Mouse (Mus musculus): ENCODE measurements around the gene Chat. TPM values are rescaled to one million over a fixed set of nuclear protein-coding genes. Genes with fewer than 3 reads are reported as not detected.
"Not testable (repeated sequence)": the region's sequence is repeated elsewhere in the genome, so short reads cannot be mapped to it uniquely, and the experiment has no call there.

Chat gene
- total and polyA plus RNA-seq, 3 experiments, result 0.22 TPM; not detected in 2

GRCm38 (mm10) chr14:32410084-32410483 is 55.7 kb downstream of the Chat start:
- Histone ChIP-seq H3K4me3 (ENCODE audit: low read depth, low read length) (no peak overlapping the region), H3K9me3 (replicated peaks) (no peaks in the 10 kb centered on the region), H3K36me3 (replicated peaks) (no peaks in the 10 kb centered on the region), H3K4me1 (ENCODE audit: insufficient read depth, low read depth, low read length) (no peaks in the 10 kb centered on the region), H3K27me3 (ENCODE audit: insufficient read depth, low read length) (peaks cover 3% of the 10 kb centered on the region; the same call in 1 of the 2 replicates)
- TF ChIP-seq GATA2 (IDR thresholded peaks at IDR 0.05; ENCODE audit: borderline replicate concordance, low read depth, low read length) (no peak), POLR2AphosphoS5 (IDR thresholded peaks at IDR 0.05; ENCODE audit: insufficient replicate concordance, low read depth, low read length) (no peak), CTCF (IDR thresholded peaks at IDR 0.05; ENCODE audit: low read depth, low read length) (no peak), GATA1 (IDR thresholded peaks at IDR 0.05; ENCODE audit: borderline replicate concordance, low read length) (no peak), TAL1 (conservative IDR thresholded peaks at IDR 0.05; ENCODE audit: low read depth, low read length) (no peak)
- no peak for DNase-seq (ENCODE audit: low spot score)
- ATAC-seq (ENCODE audit: extremely low read depth, insufficient number of reproducible peaks, low FRiP score, poor library complexity, severe bottlenecking), result no peak

DNA sequence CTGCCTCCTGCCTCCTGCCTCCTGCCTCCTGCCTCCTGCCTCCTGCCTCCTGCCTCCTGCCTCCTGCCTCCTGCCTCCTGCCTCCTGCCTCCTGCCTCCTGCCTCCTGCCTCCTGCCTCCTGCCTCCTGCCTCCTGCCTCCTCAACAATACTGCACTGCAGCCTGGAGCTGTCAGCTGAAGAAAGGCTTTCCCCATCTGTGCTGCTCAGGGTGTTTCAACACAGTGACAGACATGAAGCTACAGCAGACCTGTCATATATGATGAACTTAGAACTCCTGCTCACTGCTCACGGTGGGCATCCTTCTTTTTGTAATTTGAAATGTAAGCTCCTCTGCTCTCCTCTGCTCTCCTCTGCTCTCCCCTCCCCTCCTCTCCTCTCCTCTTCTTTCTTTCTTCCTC is 60.4 kb downstream of the Chat start:
- DNase-seq (ENCODE audit: low spot score); H3K36me3 ChIP-seq (replicated peaks); ATAC-seq (ENCODE audit: extremely low read depth, insufficient number of reproducible peaks, low FRiP score, poor library complexity, severe bottlenecking); H3K4me1 ChIP-seq (ENCODE audit: insufficient read depth, low read depth, low read length); H3K27me3 ChIP-seq (ENCODE audit: insufficient read depth, low read length); H3K4me3 ChIP-seq (ENCODE audit: low read depth, low read length); H3K9me3 ChIP-seq (replicated peaks): not testable (repeated sequence)

DNA sequence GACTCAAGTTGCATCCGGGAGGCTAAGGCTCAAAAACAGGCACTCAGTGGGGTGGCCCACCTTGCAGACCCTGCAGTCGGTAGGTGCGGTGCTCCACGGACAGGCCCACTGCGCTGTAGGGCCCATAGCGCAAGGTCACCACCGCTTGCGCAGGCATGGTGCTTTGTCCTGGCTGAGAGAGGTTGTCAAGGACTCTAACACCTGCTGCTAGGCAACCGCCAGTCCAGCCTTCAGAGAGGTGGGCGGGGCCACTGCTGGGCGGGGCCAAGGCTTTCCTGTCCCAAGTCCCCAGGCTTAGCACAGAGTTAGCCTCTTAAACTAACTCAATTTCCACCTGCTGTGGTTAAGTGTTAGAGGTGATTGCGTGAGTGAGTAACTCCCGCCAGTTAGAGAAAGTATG is 77.6 kb downstream of the Chat start, which contains the start of gene 1700024G13Rik:
1700024G13Rik (minus strand) TSS at position 196 of the 400 bp plus-strand sequence.
- Histone ChIP-seq H3K4me3 (ENCODE audit: low read depth, low read length) (no peak within 1 kb of the TSS), H3K9me3 (replicated peaks) (no peaks in the 10 kb centered on the region), H3K4me1 (ENCODE audit: insufficient read depth, low read depth, low read length) (no peaks in the 10 kb centered on the region; the same call in 1 of the 2 replicates), H3K27me3 (ENCODE audit: insufficient read depth, low read length) (peaks cover 15% of the 10 kb centered on the region), H3K36me3 (replicated peaks) (no peaks in the 10 kb centered on the region)
- ATAC-seq (ENCODE audit: extremely low read depth, insufficient number of reproducible peaks, low FRiP score, poor library complexity, severe bottlenecking) (no peak), DNase-seq (ENCODE audit: low spot score) (no peak)
- TF ChIP-seq GATA1 (IDR thresholded peaks at IDR 0.05; ENCODE audit: borderline replicate concordance, low read length) (no peak), TAL1 (conservative IDR thresholded peaks at IDR 0.05; ENCODE audit: low read depth, low read length) (no peak), POLR2AphosphoS5 (IDR thresholded peaks at IDR 0.05; ENCODE audit: insufficient replicate concordance, low read depth, low read length) (no peak)

DNA sequence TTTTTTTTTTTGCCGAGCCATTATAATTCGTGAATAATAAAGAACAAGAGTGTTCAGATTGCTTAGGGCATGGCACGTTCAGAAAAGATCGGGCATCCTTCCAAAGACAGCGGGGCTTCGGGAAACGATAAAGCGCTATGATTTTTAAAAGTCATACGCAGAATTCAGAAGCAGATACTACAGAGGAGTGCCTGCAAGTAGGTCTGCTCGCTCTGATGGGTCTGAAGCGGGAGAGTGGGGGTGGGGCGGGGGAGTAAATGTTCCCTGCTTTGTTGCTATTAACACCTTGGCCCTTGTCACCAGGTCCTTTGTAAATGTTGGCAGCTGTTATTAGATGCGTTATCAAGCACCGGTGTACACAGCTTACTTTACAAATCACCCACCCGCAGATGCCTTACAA is 84.2 kb downstream of the Chat start:
- ATAC-seq (ENCODE audit: extremely low read depth, insufficient number of reproducible peaks, low FRiP score, poor library complexity, severe bottlenecking) (no peak), DNase-seq (ENCODE audit: low spot score) (no peak)
- TF ChIP-seq POLR2AphosphoS5 (IDR thresholded peaks at IDR 0.05; ENCODE audit: insufficient replicate concordance, low read depth, low read length) (no peak), GATA1 (IDR thresholded peaks at IDR 0.05; ENCODE audit: borderline replicate concordance, low read length) (no peak), CTCF (IDR thresholded peaks at IDR 0.05; ENCODE audit: low read depth, low read length) (no peak), TAL1 (conservative IDR thresholded peaks at IDR 0.05; ENCODE audit: low read depth, low read length) (no peak), GATA2 (IDR thresholded peaks at IDR 0.05; ENCODE audit: borderline replicate concordance, low read depth, low read length) (no peak)
- Histone ChIP-seq H3K4me1 (ENCODE audit: insufficient read depth, low read depth, low read length) (no peaks in the 10 kb centered on the region), H3K9me3 (replicated peaks) (no peaks in the 10 kb centered on the region), H3K36me3 (replicated peaks) (no peaks in the 10 kb centered on the region), H3K4me3 (ENCODE audit: low read depth, low read length) (no peak overlapping the region), H3K27me3 (ENCODE audit: insufficient read depth, low read length) (peaks cover 9% of the 10 kb centered on the region; the same call in 1 of the 2 replicates)

- H3K4me3 ChIP-seq (ENCODE audit: low read depth, low read length), result no peak overlapping the region
- DNase-seq (ENCODE audit: low spot score) (no peak), ATAC-seq (ENCODE audit: extremely low read depth, insufficient number of reproducible peaks, low FRiP score, poor library complexity, severe bottlenecking) (no peak)
- peaks cover 6% of the 10 kb centered on the region; the same call in 1 of the 2 replicates for H3K27me3 ChIP-seq (ENCODE audit: insufficient read depth, low read length)
- no peaks in the 10 kb centered on the region for H3K9me3 ChIP-seq (replicated peaks)
- H3K4me1 ChIP-seq (ENCODE audit: insufficient read depth, low read depth, low read length), result no peaks in the 10 kb centered on the region
- no peaks in the 10 kb centered on the region for H3K36me3 ChIP-seq (replicated peaks)
- TF ChIP-seq TAL1 (conservative IDR thresholded peaks at IDR 0.05; ENCODE audit: low read depth, low read length) (no peak), POLR2AphosphoS5 (IDR thresholded peaks at IDR 0.05; ENCODE audit: insufficient replicate concordance, low read depth, low read length) (no peak), GATA2 (IDR thresholded peaks at IDR 0.05; ENCODE audit: borderline replicate concordance, low read depth, low read length) (no peak), GATA1 (IDR thresholded peaks at IDR 0.05; ENCODE audit: borderline replicate concordance, low read length) (no peak), CTCF (IDR thresholded peaks at IDR 0.05; ENCODE audit: low read depth, low read length) (no peak)
These were observed 84.7 kb downstream of the Chat start for GRCm38 (mm10) chr14:32381066-32381465.

DNA sequence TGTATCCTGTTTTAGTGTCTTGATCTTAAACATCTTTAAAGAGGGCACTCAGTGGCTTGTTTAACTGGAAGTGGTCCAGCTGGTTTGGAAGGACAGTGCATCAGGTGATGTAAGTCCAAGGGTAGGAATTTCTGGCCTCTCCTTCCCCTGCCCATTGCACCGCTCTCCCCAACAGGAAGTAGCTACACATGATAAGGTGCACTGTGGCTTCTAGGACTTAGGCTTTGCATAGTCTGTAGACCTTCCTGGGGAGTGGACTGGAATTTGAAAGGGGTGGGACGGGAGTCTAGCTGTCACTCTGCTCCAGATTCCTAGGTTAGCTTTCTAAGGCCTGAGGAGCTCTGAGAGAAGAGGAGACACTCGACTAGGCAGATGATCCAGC is 85.7 kb downstream of the Chat start:
- peaks cover 2% of the 10 kb centered on the region; the same call in 1 of the 2 replicates for H3K27me3 ChIP-seq (ENCODE audit: insufficient read depth, low read length)

More for the DNA sequence above, 85.7 kb downstream of the Chat start:
- ATAC-seq (ENCODE audit: extremely low read depth, insufficient number of reproducible peaks, low FRiP score, poor library complexity, severe bottlenecking), result no peak
- H3K36me3 ChIP-seq (replicated peaks), result no peaks in the 10 kb centered on the region
- H3K9me3 ChIP-seq (replicated peaks), result no peaks in the 10 kb centered on the region
- no peak for TF ChIP-seq GATA2 (IDR thresholded peaks at IDR 0.05; ENCODE audit: borderline replicate concordance, low read depth, low read length)
- no peak for TF ChIP-seq POLR2AphosphoS5 (IDR thresholded peaks at IDR 0.05; ENCODE audit: insufficient replicate concordance, low read depth, low read length)
- TF ChIP-seq CTCF (IDR thresholded peaks at IDR 0.05; ENCODE audit: low read depth, low read length), result no peak
- no peak for TF ChIP-seq GATA1 (IDR thresholded peaks at IDR 0.05; ENCODE audit: borderline replicate concordance, low read length)
- TF ChIP-seq TAL1 (conservative IDR thresholded peaks at IDR 0.05; ENCODE audit: low read depth, low read length), result no peak
- H3K4me1 ChIP-seq (ENCODE audit: insufficient read depth, low read depth, low read length), result no peaks in the 10 kb centered on the region
- H3K4me3 ChIP-seq (ENCODE audit: low read depth, low read length), result no peak overlapping the region
- no peak for DNase-seq (ENCODE audit: low spot score)

All from G1E (cell line).